Mouse (Mus musculus) brain, embryonic 14.5 days (tissue): Measurements from ENCODE around the gene Arhgdia.

Experiments
- CTCF ChIP-seq: fragments of 200-500 bp; IDR thresholded peaks from 2 replicates; pipeline ENCODE4 v1.5.1; 2012; ENCODE audit warnings: inconsistent platforms, mild to moderate bottlenecking, moderate library complexity, borderline replicate concordance; ENCODE audit not compliant: insufficient read depth, insufficient read length; ENCODE audit errors: extremely low read depth
- POLR2A ChIP-seq: fragments of 200-500 bp; IDR thresholded peaks from 2 replicates; pipeline ENCODE4 v1.6.1; 2012; ENCODE audit warnings: mild to moderate bottlenecking, inconsistent platforms, borderline replicate concordance; ENCODE audit not compliant: poor library complexity, insufficient read depth, insufficient read length, severe bottlenecking; ENCODE audit errors: extremely low read depth

- no peak for TF ChIP-seq CTCF
- no peak for TF ChIP-seq POLR2A
These were observed 20.3 kb downstream of the Arhgdia start for GRCm38 (mm10) chr11:120560952-120561728.
